Mouse (Mus musculus) lung, postnatal 0 days (tissue): ENCODE measurements around the gene Ankrd44. TPM values are rescaled to one million over a fixed set of nuclear protein-coding genes. Genes with fewer than 3 reads are reported as not detected.

Source experiments
- ATAC-seq: fragments of 200-750 bp; cut with Nextera tagmentation; 2 replicates; pipeline ENCODE4 v1.8.0; 2017; ENCODE audit warnings: moderate library complexity
- DNase-seq: peaks from one replicate; pipeline ENCODE4 v3.0.0-alpha.2; 2016; ENCODE audit warnings: low spot score
- H3K27ac ChIP-seq: fragments of 300-500 bp; sonication (generic); 2 replicates; pipeline ENCODE4 v1.5.1; 2014; ENCODE audit warnings: antibody characterized with exemption, mild to moderate bottlenecking, low read length, mixed read lengths
- H3K27me3 ChIP-seq: fragments of 300-500 bp; sonication (generic); replicated peaks from 2 replicates; pipeline ENCODE4 v1.6.1; 2014; ENCODE audit warnings: low read length, mixed read lengths; ENCODE audit not compliant: insufficient read depth
- H3K36me3 ChIP-seq: fragments of 300-500 bp; sonication (generic); 2 replicates; pipeline ENCODE4 v1.6.1; 2014; ENCODE audit warnings: low read length, mixed read lengths; ENCODE audit not compliant: insufficient read depth
- H3K4me1 ChIP-seq: fragments of 300-500 bp; sonication (generic); 2 replicates; pipeline ENCODE4 v1.6.1; 2014; ENCODE audit warnings: antibody characterized with exemption, low read depth, low read length, mixed read lengths; ENCODE audit not compliant: insufficient read depth
- H3K4me2 ChIP-seq: fragments of 300-500 bp; sonication (generic); replicated peaks from 2 replicates; pipeline ENCODE4 v1.6.1; 2014; ENCODE audit warnings: low read depth, mild to moderate bottlenecking, low read length, moderate library complexity, mixed read lengths
- H3K4me3 ChIP-seq: fragments of 300-500 bp; sonication (generic); 2 replicates; pipeline ENCODE4 v1.5.1; 2014; ENCODE audit warnings: low read depth, low read length
- H3K9ac ChIP-seq: fragments of 300-500 bp; sonication (generic); replicated peaks from 2 replicates; pipeline ENCODE4 v1.6.1; 2014; ENCODE audit warnings: low read depth, mild to moderate bottlenecking
- H3K9me3 ChIP-seq: fragments of 300-500 bp; sonication (generic); 2 replicates; pipeline ENCODE4 v1.6.1; 2016; ENCODE audit warnings: low read length, mixed read lengths
- CTCF ChIP-seq: IDR thresholded peaks from 2 replicates; pipeline ENCODE4 v1.5.1; 2016; ENCODE audit warnings: antibody characterized with exemption, mild to moderate bottlenecking
- EP300 ChIP-seq: IDR thresholded peaks from 2 replicates; pipeline ENCODE4 v1.6.1; 2016; ENCODE audit warnings: antibody characterized with exemption, mild to moderate bottlenecking, control low read depth
- WGBS: fragments of 180-500 bp; shearing (Covaris S2); extraction: QIAGEN DNeasy Blood & Tissue Kit; methylation state at CpG from one replicate; pipeline ENCODE4 v1.1.7; 2014; 5-methylcytosine and 5-hydroxymethylcytosine counted together
- polyA plus RNA-seq: library from polyadenylated mRNA; unstranded; fragments of >200 nt; fragmentation: Nextera tagmentation; extraction: Ambion mirVana; gene quantifications from 2 replicates; pipeline ENCODE4 v1.2.1, GENCODE M21; 2015

Ankrd44 gene
- polyA plus RNA-seq, 1 experiment from 2014 or later = 16.5 TPM

DNA sequence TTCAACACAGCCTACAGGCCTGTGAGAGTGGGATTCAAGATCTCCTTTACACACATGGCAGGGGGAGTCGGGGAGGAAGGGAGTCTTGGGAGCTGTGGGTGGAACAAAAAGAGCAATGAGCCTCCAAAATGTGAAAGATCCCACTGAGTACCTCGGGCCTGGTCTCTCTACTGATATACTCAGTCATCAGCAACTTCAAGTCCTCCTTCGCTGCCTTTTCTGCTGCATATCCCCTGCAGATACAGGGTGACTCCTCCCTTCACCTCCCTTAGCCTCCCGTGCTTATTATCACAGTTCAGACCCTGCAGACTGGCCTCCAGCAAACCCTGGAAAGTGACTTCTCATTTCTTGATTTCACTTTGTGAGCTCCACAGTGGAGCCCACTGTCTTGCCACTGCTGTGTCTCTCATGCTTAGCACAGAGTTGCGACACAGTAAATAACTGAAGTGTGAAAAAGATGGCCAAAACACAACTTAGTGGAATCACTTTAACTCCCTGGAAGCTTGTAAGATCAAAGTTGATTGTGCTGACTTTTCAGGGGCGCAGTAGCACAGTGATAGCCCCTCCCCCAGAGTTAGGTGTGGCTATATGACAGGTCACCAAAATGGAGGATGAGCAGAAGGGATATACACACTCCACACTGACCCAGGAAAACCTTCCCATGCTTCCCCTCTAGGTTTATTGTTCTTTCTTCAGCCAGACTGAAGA, 100.3 kb downstream of the Ankrd44 start:
- ATAC-seq = no peak
- DNase-seq = no peak
- Histone ChIP-seq H3K9ac (no peak overlapping the region), H3K27ac (peak overlapping the region; percentile 71), H3K4me3 (no peak overlapping the region), H3K4me1 (peaks cover 20% of the 10 kb centered on the region; the same call in 1 of the 2 replicates), H3K4me2 (no peak overlapping the region), H3K9me3 (no peaks in the 10 kb centered on the region), H3K36me3 (no peaks in the 10 kb centered on the region), H3K27me3 (no peaks in the 10 kb centered on the region)
- TF ChIP-seq EP300 = no peak
- no peak for TF ChIP-seq CTCF
- 67% methylated on average over 6 of the region's 6 CpGs for WGBS

DNA sequence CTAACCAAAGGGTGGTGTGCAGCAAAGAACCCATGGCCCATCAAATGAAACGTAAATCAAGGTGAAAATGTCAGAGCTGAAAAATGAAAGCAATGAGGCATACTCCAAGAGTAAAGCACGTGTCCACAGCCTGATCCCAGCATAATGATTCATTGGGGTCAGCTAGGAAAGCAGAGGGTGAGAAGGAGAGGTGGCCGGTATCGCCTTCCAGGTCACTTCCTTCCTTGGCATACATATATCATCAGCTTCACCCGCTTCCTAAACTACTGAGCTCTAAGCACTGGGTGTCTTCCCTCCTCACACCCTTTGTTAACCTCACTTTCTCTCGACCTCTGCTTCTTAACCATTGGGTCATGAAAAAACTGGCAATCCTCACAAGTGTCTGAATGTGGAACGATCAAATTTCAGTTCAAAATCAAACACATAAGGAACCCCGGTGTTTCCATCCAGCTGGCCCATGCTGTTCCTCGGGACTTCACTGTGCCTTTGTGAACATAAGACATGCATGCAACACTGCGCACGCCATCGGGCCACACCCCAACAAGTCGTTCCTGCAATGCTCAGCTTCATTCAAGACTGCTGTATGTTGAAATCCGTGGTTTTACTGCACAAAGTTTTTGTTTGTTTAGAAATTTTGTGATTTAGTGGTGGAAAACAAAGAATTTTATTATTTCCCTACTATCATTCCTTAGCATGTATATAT, 101.9 kb downstream of the Ankrd44 start:
- Histone ChIP-seq H3K27ac (no peak overlapping the region), H3K9ac (no peak overlapping the region), H3K4me2 (no peak overlapping the region), H3K4me1 (peaks cover 12% of the 10 kb centered on the region; the same call in 1 of the 2 replicates), H3K4me3 (no peak overlapping the region), H3K36me3 (no peaks in the 10 kb centered on the region), H3K9me3 (no peaks in the 10 kb centered on the region), H3K27me3 (no peaks in the 10 kb centered on the region)
- WGBS = 62% methylated on average over 14 of the region's 14 CpGs
- ATAC-seq (no peak), DNase-seq (no peak)
- TF ChIP-seq EP300 = no peak
- TF ChIP-seq CTCF = no peak

DNA sequence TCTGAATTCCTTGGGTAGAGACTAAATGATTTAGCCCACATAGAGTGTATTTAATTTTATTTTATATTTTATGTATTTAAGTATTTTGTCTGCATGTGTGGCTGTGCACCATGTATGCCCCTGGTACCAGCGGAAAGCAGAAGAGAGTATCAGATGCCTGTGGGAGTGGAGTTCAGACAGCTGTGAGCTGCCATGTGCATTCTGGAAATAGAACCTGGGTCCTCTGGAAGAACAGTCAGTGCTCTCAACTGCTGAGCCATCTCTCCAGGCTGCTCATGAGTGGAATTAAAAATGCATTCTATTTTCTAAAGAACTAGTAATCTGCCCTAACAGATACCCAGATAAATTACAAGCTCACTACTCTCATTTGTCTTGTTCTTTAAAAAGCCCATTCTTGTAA, 104.4 kb downstream of the Ankrd44 start:
- Histone ChIP-seq H3K4me2 (no peak overlapping the region), H3K4me3 (no peak overlapping the region), H3K27me3 (no peaks in the 10 kb centered on the region), H3K9ac (no peak overlapping the region), H3K9me3 (no peaks in the 10 kb centered on the region), H3K27ac (no peak overlapping the region), H3K4me1 (peaks cover 7% of the 10 kb centered on the region; the same call in 1 of the 2 replicates), H3K36me3 (no peaks in the 10 kb centered on the region)
- TF ChIP-seq CTCF (no peak), EP300 (no peak)
- 100% methylated on average over 1 of the region's 1 CpGs for WGBS
- no peak for DNase-seq
- ATAC-seq = no peak

DNA sequence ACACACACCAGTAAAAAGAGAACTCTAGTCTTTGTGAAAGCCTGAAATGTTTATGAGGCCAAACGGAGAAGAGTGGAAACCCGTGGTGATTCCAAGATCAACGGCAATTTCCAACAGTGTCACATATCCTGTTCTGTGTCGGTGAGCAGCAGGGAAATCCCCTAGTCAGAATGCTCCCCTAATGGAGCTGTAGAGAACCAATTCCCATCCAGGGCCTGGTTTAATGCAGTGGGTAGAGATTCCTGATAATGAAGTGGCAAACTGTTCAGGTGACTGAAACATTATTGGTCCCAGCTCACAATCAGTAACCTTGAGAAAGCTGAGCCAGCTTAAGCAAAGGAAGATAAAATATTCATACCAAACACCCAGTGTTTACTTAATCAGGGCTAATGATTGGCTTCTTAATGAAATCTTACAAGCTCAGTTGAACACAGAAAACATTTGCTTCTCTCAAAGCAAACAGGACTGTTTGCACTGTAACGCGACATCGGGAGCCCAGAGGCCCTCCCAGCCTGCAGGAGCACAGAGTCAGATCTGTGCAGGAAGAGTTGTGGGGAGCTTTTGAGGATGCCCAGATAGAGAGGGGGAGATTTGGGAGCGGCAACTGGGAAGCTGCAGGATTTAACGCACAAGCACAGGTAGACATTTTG, 110.9 kb downstream of the Ankrd44 start:
- Histone ChIP-seq H3K9me3 (no peaks in the 10 kb centered on the region), H3K27me3 (no peaks in the 10 kb centered on the region), H3K36me3 (no peaks in the 10 kb centered on the region), H3K27ac (no peak overlapping the region), H3K4me3 (no peak overlapping the region), H3K4me2 (no peak overlapping the region), H3K4me1 (no peaks in the 10 kb centered on the region), H3K9ac (no peak overlapping the region)
- TF ChIP-seq EP300 (no peak), CTCF (no peak)
- WGBS = 30% methylated on average over 9 of the region's 9 CpGs
- DNase-seq = no peak
- no peak for ATAC-seq

DNA sequence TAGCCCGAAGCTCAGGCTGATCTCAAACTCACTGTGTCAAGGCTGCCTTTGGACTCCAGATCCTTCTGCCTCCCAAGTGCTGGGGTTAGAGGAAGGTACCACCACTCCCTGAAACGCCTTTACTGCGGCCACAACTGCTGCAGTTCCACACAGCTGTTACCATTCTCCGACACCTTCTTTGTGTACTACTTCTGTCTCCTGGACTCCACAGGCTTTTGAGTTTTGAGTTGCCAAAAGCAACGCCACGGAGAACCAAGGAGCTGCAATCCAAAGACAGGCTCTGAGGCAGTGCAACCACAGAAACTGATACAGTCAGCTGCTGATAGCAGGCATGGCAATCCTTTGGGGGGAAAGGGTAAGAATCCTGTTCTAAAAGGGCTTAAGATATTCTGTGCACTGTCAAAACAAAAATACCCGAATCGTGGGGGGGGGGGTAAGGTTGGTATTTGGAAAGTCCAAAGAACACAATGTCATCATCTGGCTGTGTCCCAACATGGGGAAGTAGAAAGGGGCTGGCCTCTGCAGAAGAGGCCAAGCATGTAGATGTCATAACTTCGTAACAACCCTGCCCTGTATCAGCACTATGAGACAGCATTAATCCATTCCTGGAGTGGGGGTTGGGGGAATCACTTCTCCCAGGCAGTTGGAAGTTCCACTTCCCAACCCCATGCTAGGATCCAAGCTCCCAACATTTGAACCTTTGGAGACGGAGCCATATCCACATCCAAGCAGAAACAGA, 116.2 kb downstream of the Ankrd44 start:
- TF ChIP-seq CTCF (no peak), EP300 (peak; percentile 28; the same call in 1 of the 2 replicates)
- peak; percentile 82 for ATAC-seq
- Histone ChIP-seq H3K27me3 (no peaks in the 10 kb centered on the region), H3K9ac (no peak overlapping the region), H3K36me3 (no peaks in the 10 kb centered on the region), H3K9me3 (no peaks in the 10 kb centered on the region), H3K27ac (peak overlapping the region; percentile 4; the same call in 1 of the 2 replicates), H3K4me3 (no peak overlapping the region), H3K4me2 (no peak overlapping the region), H3K4me1 (no peaks in the 10 kb centered on the region)
- 57% methylated on average over 10 of the region's 10 CpGs for WGBS
- peak; percentile 85 for DNase-seq

DNA sequence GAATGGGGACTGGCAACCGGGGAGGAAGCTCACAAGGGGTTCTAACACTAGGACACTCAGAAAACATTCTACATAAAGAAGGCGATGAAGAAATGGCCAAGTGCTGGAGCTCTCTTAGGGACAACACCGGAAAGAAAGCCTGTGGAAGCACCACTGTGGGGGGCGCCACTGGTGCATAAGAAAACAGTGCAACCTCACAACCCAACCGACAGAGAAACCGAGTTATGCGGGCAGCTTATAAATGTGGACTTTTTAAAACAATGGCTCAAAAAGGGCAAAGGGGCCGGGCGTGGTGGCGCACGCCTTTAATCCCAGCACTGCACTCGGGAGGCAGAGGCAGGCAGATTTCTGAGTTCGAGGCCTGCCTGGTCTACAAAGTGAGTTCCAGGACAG, 117.1 kb downstream of the Ankrd44 start:
- no peak overlapping the region for H3K4me3 ChIP-seq
- no peak overlapping the region for H3K27ac ChIP-seq
- no peaks in the 10 kb centered on the region for H3K9me3 ChIP-seq
- TF ChIP-seq EP300 = no peak
- no peak for TF ChIP-seq CTCF
- H3K4me2 ChIP-seq = no peak overlapping the region
- H3K27me3 ChIP-seq = no peaks in the 10 kb centered on the region
- no peak overlapping the region for H3K9ac ChIP-seq
- ATAC-seq (no peak), DNase-seq (no peak)
- no peaks in the 10 kb centered on the region for H3K4me1 ChIP-seq
- 97% methylated on average over 13 of the region's 13 CpGs for WGBS
- no peaks in the 10 kb centered on the region for H3K36me3 ChIP-seq
